Mouse (Mus musculus) thymus, adult 2 months (tissue): ENCODE measurements around the gene Socs2.

Experiments used
- CTCF ChIP-seq: fragments of 200-500 bp; IDR thresholded peaks from 2 replicates; pipeline ENCODE4 v1.5.1; 2012; ENCODE audit warnings: mild to moderate bottlenecking, control low read depth, low read length, moderate library complexity, borderline replicate concordance; ENCODE audit not compliant: control insufficient read depth, poor library complexity, insufficient read depth; ENCODE audit errors: extremely low read depth
- POLR2A ChIP-seq: fragments of 200-500 bp; IDR thresholded peaks from 2 replicates; pipeline ENCODE4 v1.6.1; 2012; ENCODE audit warnings: mild to moderate bottlenecking, low read length, control low read depth, moderate library complexity; ENCODE audit not compliant: control insufficient read depth, poor library complexity, insufficient read depth; ENCODE audit errors: extremely low read depth

- no peak for TF ChIP-seq POLR2A
- TF ChIP-seq CTCF = no peak
These were observed 69.2 kb downstream of the Socs2 start for GRCm38 (mm10) chr10:95347776-95348175.
